In genomic region chr13:54621155-54621932, GRCm38 (mm10) we compare ENCODE assay signal across 8 mouse cellular contexts. TPM values are rescaled to one million over a fixed set of nuclear protein-coding genes. Genes with fewer than 3 reads are reported as not detected.
DNase-seq lines count a peak whose midpoint lies in the region; ATAC-seq and TF ChIP-seq lines count a peak whose summit lies in the region.

TSS of gene Faf2 (plus strand) at chr13:54621784.

- peak; percentile 98 for DNase-seq in forebrain, embryonic 14.5 days (ENCODE audit: low spot score)
- peak; percentile 99 to 100 for DNase-seq in heart, postnatal 14 days
- DNase-seq in layer of hippocampus, adult 11-12 months (ENCODE audit: low spot score), result peak; percentile 99
- peak; percentile 96 to 97 for DNase-seq in lung, adult 18-20 months
- DNase-seq in testis, postnatal 14 days (ENCODE audit: low spot score), result peak; percentile 96

- peak; percentile 99 for ATAC-seq in cerebellum, adult (ENCODE audit: insufficient number of reproducible peaks, low FRiP score, low TSS enrichment)
- ATAC-seq in forebrain, embryonic 14.5 days, result peak; percentile 100
- peak; percentile 98 for ATAC-seq in neural tube, embryonic 15.5 days (ENCODE audit: low FRiP score)

- peak; percentile 88 for TF ChIP-seq CTCF in ES-Bruce4 (IDR thresholded peaks at IDR 0.05; ENCODE audit: low read depth, low read length)

- no peaks in the 10 kb centered on the region for H3K27me3 ChIP-seq in ES-Bruce4 (ENCODE audit: control insufficient read depth, insufficient read depth, low read length, poor library complexity, severe bottlenecking)
- H3K27me3 ChIP-seq in forebrain, embryonic 14.5 days (replicated peaks; ENCODE audit: control insufficient read depth, insufficient read depth, low read length), result no peaks in the 10 kb centered on the region
- no peaks in the 10 kb centered on the region for H3K27me3 ChIP-seq in neural tube, embryonic 15.5 days (replicated peaks)

- H3K4me3 ChIP-seq in ES-Bruce4 (ENCODE audit: low read depth, low read length), result peak within 1 kb of the TSS; percentile 96
- H3K4me3 ChIP-seq in forebrain, embryonic 14.5 days (ENCODE audit: low read depth, low read length), result peak within 1 kb of the TSS; percentile 92
- peak within 1 kb of the TSS; percentile 94 for H3K4me3 ChIP-seq in neural tube, embryonic 15.5 days (replicated peaks)

- H3K27ac ChIP-seq in ES-Bruce4 (ENCODE audit: insufficient read depth, low read length), result peak within 1 kb of the TSS; percentile 37
- H3K27ac ChIP-seq in forebrain, embryonic 14.5 days (ENCODE audit: low read depth, low read length), result peak within 1 kb of the TSS; percentile 81
- H3K27ac ChIP-seq in neural tube, embryonic 15.5 days (replicated peaks), result peak within 1 kb of the TSS; percentile 90

- peak; percentile 75 for TF ChIP-seq POLR2A in ES-Bruce4 (IDR thresholded peaks at IDR 0.05; ENCODE audit: insufficient read depth, low read length)

- intact Hi-C loops in heart, postnatal 14 days (cut with DNase I), result loop anchor here (5.0 to 10.0 kb wide), 4 partner anchors 66 to 377 kb away; no protein-coding TSS in a partner anchor

- peak within 1 kb of the TSS; percentile 92 for H3K4me2 ChIP-seq in forebrain, embryonic 14.5 days (ENCODE audit: low read length)
- peak within 1 kb of the TSS; percentile 92 for H3K4me2 ChIP-seq in neural tube, embryonic 15.5 days

- TF ChIP-seq EP300 in ES-Bruce4 (IDR thresholded peaks at IDR 0.05; ENCODE audit: insufficient read depth, low read depth, low read length), result 0 out of 2 replicates have a peak, but pooled peaks have one; percentile 11

- no peaks in the 10 kb centered on the region for H3K36me3 ChIP-seq in ES-Bruce4 (ENCODE audit: control insufficient read depth, insufficient read depth, low read length, poor library complexity, severe bottlenecking)
- no peaks in the 10 kb centered on the region for H3K36me3 ChIP-seq in forebrain, embryonic 14.5 days (ENCODE audit: control insufficient read depth, insufficient read depth, low read length)
- H3K36me3 ChIP-seq in neural tube, embryonic 15.5 days, result no peaks in the 10 kb centered on the region

- H3K4me1 ChIP-seq in ES-Bruce4 (ENCODE audit: control insufficient read depth, insufficient read depth, low read length), result peaks cover 1% of the 10 kb centered on the region
- H3K4me1 ChIP-seq in forebrain, embryonic 14.5 days (ENCODE audit: control insufficient read depth, insufficient read depth, low read length), result peaks cover 7% of the 10 kb centered on the region
- H3K4me1 ChIP-seq in neural tube, embryonic 15.5 days, result peaks cover 24% of the 10 kb centered on the region

- H3K9me3 ChIP-seq in ES-Bruce4 (replicated peaks; ENCODE audit: control insufficient read depth, insufficient read depth, low read length, poor library complexity, severe bottlenecking), result no peaks in the 10 kb centered on the region
- no peaks in the 10 kb centered on the region for H3K9me3 ChIP-seq in forebrain, embryonic 14.5 days (replicated peaks; ENCODE audit: control insufficient read depth, low read length)
- no peaks in the 10 kb centered on the region for H3K9me3 ChIP-seq in neural tube, embryonic 15.5 days (replicated peaks)

- 10% methylated on average over 44 of the region's 44 CpGs for WGBS in forebrain, embryonic 14.5 days
- WGBS in neural tube, embryonic 15.5 days, result 12% methylated on average over 44 of the region's 44 CpGs

- H3K9ac ChIP-seq in ES-Bruce4 (ENCODE audit: low read depth, poor library complexity, severe bottlenecking), result peak within 1 kb of the TSS; percentile 92
- H3K9ac ChIP-seq in forebrain, embryonic 14.5 days (ENCODE audit: low read length), result peak within 1 kb of the TSS; percentile 94
- H3K9ac ChIP-seq in neural tube, embryonic 15.5 days (replicated peaks), result peak within 1 kb of the TSS; percentile 99

RNA-seq across cellular contexts. Expression of gene Faf2, which starts in this region (rescaled TPM):
- polyA plus RNA-seq in ES-Bruce4 (2011; ENCODE audit: insufficient read depth, insufficient read length, low read depth, missing spikeins), result 69.3 and 70.5 TPM in 2 replicates
- polyA plus RNA-seq in forebrain, embryonic 14.5 days (2014; fragmentation: Nextera tagmentation; extraction: Ambion mirVana), result 90.3 and 93.9 TPM in 2 replicates
- total RNA-seq in heart, postnatal 14 days (2021), result 10 to 100 TPM; 29.7 to 31.4 TPM
- polyA plus RNA-seq in neural tube, embryonic 15.5 days (2015; fragmentation: Nextera tagmentation; extraction: Ambion mirVana), result 58.1 and 64.7 TPM in 2 replicates

Comparison
In these comparisons a context has a peak if more than half of its experiments do, and no peak if none do; other contexts are left out.
1. Peak in every context shown above with its lines: DNase-seq, ATAC-seq, H3K4me3 ChIP-seq and H3K27ac ChIP-seq.
2. H3K27ac ChIP-seq: peak in every context shown above with its lines; median percentile 90 in neural tube, embryonic 15.5 days; 81 in forebrain, embryonic 14.5 days; 37 in ES-Bruce4.